Mouse (Mus musculus) liver, adult 2 months (tissue): Measurements from ENCODE around the gene Cpb2. TPM values are rescaled to one million over a fixed set of nuclear protein-coding genes. Genes with fewer than 3 reads are reported as not detected.
A peak's percentile ranks its signal among the peaks of the same experiment; 100 is the strongest.

ENCODE experiments used
- DNase-seq: peaks from one replicate; pipeline ENCODE4 v3.0.0-alpha.2; 2011; ENCODE audit warnings: low read depth, low spot score; ENCODE audit errors: extremely low read depth
- H3K27ac ChIP-seq: fragments of 200-500 bp; replicated peaks from 2 replicates; pipeline ENCODE4 v1.5.1; 2012; ENCODE audit warnings: low read depth, mild to moderate bottlenecking, control low read depth, inconsistent platforms, low read length; ENCODE audit not compliant: insufficient read depth
- H3K27me3 ChIP-seq: fragments of 200-500 bp; 2 replicates; pipeline ENCODE4 v1.6.1; 2012; ENCODE audit warnings: mild to moderate bottlenecking, moderate library complexity, low read length, inconsistent platforms; ENCODE audit not compliant: control insufficient read depth, insufficient read depth
- H3K36me3 ChIP-seq: fragments of 200-500 bp; 2 replicates; pipeline ENCODE4 v1.6.1; 2012; ENCODE audit warnings: low read length, inconsistent platforms; ENCODE audit not compliant: control insufficient read depth, insufficient read depth
- H3K4me1 ChIP-seq: fragments of 200-500 bp; 2 replicates; pipeline ENCODE4 v1.6.1; 2011; ENCODE audit warnings: low read length; ENCODE audit not compliant: control insufficient read depth, insufficient read depth
- H3K4me3 ChIP-seq: fragments of 200-500 bp; 2 replicates; pipeline ENCODE4 v1.5.1; 2011; ENCODE audit warnings: low read depth, mild to moderate bottlenecking, control low read depth, low read length, moderate library complexity; ENCODE audit not compliant: insufficient read depth
- H3K79me2 ChIP-seq: fragments of 200-500 bp; 2 replicates; pipeline ENCODE4 v1.6.1; 2012; ENCODE audit warnings: inconsistent platforms, mild to moderate bottlenecking, low read length, moderate library complexity; ENCODE audit not compliant: control insufficient read depth, insufficient read depth
- H3K9ac ChIP-seq: fragments of 200-500 bp; 2 replicates; pipeline ENCODE4 v1.6.1; 2012; ENCODE audit warnings: low read depth, mild to moderate bottlenecking, control low read depth, inconsistent platforms, low read length
- CTCF ChIP-seq: fragments of 200-500 bp; IDR thresholded peaks from 2 replicates; pipeline ENCODE4 v1.5.1; 2011; ENCODE audit warnings: low read depth, low read length, control low read depth
- POLR2A ChIP-seq: fragments of 200-500 bp; IDR thresholded peaks from 2 replicates; pipeline ENCODE4 v1.6.1; 2011; ENCODE audit warnings: low read length, control low read depth; ENCODE audit not compliant: insufficient read depth; ENCODE audit errors: extremely low read depth
- WGBS: fragments of 180-500 bp; shearing (Covaris S2); methylation state at CpG from one replicate; pipeline ENCODE4 v1.1.7; 2018; 5-methylcytosine and 5-hydroxymethylcytosine counted together
- polyA plus RNA-seq: library from polyadenylated mRNA; depleted of rRNA; stranded (reverse); fragments of >200 nt; gene quantifications from 2 replicates; pipeline ENCODE4 v1.2.3, GENCODE M21; 2012; rRNA removed
- total RNA-seq: library from RNA; depleted of rRNA; stranded (reverse); fragments of >200 nt; gene quantifications from 2 replicates; pipeline ENCODE4 v1.2.3, GENCODE M21; 2014; rRNA removed

Cpb2 gene
- total and polyA plus RNA-seq, 2 experiments, result 147 to 574 TPM

DNA sequence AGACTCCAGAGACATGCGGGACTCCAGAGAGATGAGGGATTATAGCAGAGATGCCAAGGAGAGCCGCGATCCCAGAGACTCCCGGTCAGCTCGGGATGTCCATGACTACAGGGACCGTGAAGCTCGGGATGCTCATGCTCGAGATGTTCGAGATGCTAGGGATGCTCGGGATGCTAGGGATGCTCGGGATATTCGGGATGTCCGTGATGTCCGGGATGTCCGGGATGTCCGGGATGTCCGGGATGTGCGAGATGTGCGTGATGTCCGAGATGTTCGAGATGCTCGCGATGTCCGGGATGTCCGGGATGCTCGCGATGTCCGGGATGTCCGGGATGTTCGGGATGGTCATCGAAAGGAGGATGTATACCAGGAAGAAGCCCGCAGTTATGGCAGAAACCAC lies 81.3 kb downstream of the Cpb2 start:
- no peak for DNase-seq
- Histone ChIP-seq H3K4me1 (no peaks in the 10 kb centered on the region), H3K79me2 (no peaks in the 10 kb centered on the region; the same call in 1 of the 2 replicates), H3K27ac (no peak overlapping the region), H3K36me3 (peaks cover 45% of the 10 kb centered on the region), H3K27me3 (no peaks in the 10 kb centered on the region), H3K9ac (no peak overlapping the region), H3K4me3 (no peak overlapping the region)
- whole genome bisulfite sequencing, result 97% methylated on average over 32 of the region's 32 CpGs
- TF ChIP-seq CTCF (no peak), POLR2A (no peak)

DNA sequence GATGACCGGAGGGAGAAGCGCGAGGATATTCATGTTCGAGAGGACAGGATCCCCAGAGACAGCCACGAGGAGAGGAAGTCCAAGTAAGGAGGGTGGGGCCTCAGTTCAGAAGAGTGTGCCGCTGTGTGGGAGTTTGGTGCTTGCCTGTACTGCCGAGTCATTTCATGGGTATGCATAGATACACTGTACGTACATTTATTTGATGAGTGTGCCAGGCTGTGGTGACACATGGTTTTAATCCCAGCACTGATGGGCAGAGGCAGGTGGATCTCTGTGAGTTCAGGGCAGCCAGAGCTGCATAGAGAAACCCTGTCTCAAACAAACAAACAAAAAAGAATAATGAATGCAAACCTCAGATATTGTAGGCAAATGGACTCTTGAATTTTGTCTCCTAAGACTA lies 86.0 kb downstream of the Cpb2 start:
- TF ChIP-seq POLR2A, result no peak
- TF ChIP-seq CTCF, result no peak
- no peak for DNase-seq
- Histone ChIP-seq H3K79me2 (no peaks in the 10 kb centered on the region), H3K27ac (no peak overlapping the region), H3K9ac (no peak overlapping the region), H3K4me3 (no peak overlapping the region), H3K4me1 (no peaks in the 10 kb centered on the region), H3K36me3 (peaks cover 51% of the 10 kb centered on the region), H3K27me3 (no peaks in the 10 kb centered on the region)
- 79% methylated on average over 8 of the region's 8 CpGs for WGBS

DNA sequence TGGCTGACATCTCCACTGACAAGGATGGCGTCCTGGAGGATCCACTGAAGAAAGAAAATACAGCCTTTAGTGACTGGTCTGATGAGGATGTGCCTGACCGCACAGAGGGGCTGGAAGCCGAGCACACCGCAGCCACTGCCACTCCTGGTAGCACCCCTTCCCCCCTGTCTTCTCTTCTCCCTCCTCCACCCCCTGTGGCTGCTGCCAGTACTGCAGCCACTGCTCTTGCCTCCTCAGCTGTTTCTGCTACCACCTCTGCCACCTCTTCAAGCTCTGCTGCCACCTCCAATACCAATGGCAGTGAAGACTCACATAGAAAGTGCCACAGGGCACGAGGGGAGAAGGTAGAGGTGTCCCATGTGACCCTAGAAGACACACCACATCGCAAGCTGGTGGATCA lies 88.5 kb downstream of the Cpb2 start:
- 91% methylated on average over 6 of the region's 6 CpGs for WGBS
- Histone ChIP-seq H3K4me3 (no peak overlapping the region), H3K27me3 (no peaks in the 10 kb centered on the region), H3K27ac (no peak overlapping the region), H3K79me2 (no peaks in the 10 kb centered on the region), H3K9ac (no peak overlapping the region), H3K36me3 (peaks cover 38% of the 10 kb centered on the region), H3K4me1 (no peaks in the 10 kb centered on the region)
- TF ChIP-seq CTCF, result peak; percentile 63
- TF ChIP-seq POLR2A, result no peak
- no peak for DNase-seq

Other genes starting within 250 kb of the Cpb2 start
- gene Rubcnl, start 226.3 kb upstream of the Cpb2 start, total RNA-seq, result 0.54 and 1.1 TPM in 2 replicates
- 0.15 and 0.21 TPM in 2 replicates for gene Rubcnl, start 226.3 kb upstream of the Cpb2 start, polyA plus RNA-seq
- under 0.01 TPM in 1 of 2 replicates, not detected in the other for gene Lrrc63, start 111.4 kb upstream of the Cpb2 start, total RNA-seq
- 0.04 TPM in 1 of 2 replicates, not detected in the other for gene Lrrc63, start 111.4 kb upstream of the Cpb2 start, polyA plus RNA-seq
- 55.5 and 71.8 TPM in 2 replicates for gene Lcp1, start 111.2 kb upstream of the Cpb2 start, total RNA-seq
- 15.5 and 19.2 TPM in 2 replicates for gene Lcp1, start 111.2 kb upstream of the Cpb2 start, polyA plus RNA-seq
- 9.0 and 13.5 TPM in 2 replicates for gene Zc3h13, start 42.1 kb downstream of the Cpb2 start, total RNA-seq
- gene Zc3h13, start 42.1 kb downstream of the Cpb2 start, polyA plus RNA-seq, result 3.3 and 6.1 TPM in 2 replicates
- gene Siah3, start 213.7 kb downstream of the Cpb2 start, total RNA-seq, result not detected in 2 replicates
- not detected in 2 replicates for gene Siah3, start 213.7 kb downstream of the Cpb2 start, polyA plus RNA-seq